Mouse (Mus musculus) cerebellum, adult 2 months (tissue): Measurements from ENCODE around the gene Spin1.

Source experiments
- CTCF ChIP-seq: fragments of 200-500 bp; IDR thresholded peaks from 2 replicates; pipeline ENCODE4 v1.5.1; 2011; ENCODE audit warnings: low read depth, mild to moderate bottlenecking, control low read depth, low read length, moderate library complexity, borderline replicate concordance; ENCODE audit not compliant: insufficient read depth
- POLR2A ChIP-seq: fragments of 200-500 bp; IDR thresholded peaks from 2 replicates; pipeline ENCODE4 v1.6.1; 2011; ENCODE audit warnings: low read length, control low read depth, borderline replicate concordance; ENCODE audit not compliant: insufficient read depth

DNA sequence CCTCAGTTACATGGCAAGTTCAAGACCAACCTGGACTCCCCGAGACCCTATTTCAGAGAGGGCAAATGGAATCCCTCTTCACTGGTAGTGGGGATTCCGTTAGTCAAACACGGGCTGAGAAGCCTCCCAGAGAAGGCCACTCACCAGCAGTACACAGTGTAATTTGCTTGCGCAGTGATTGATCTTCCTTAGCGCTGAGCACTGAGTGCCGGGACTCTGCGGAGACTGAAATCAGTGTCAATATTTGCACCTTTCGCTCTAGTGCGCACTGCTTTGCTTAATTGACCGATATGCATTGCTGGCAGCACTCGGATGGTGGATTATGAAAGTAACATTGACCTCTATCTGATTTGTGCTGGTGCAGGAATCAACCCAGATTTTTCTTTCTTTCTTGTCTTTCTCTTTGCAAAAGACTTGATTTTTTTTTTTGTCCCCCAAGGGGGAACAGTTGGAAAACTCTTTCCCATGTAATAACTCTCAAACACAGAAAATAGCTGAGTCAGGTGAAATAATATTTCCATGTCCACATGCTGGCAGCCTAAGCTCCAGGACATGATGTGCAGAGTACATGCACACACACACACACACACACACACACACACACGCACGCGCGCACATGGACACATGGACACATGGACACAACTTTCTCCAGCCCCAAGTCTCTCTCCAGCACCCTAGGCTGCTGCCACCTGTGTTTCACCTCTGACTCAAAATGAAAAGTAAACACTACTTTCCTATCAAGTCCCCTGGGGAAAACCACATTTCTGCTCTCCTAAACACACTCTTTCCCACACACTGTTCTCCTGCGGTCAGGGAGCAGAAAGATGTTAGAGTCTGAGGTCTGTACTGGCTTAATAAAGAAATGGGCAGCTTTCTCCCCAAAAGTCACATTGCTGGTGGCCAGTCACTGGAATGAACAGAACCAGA, 27.5 kb upstream of the Spin1 start:
- TF ChIP-seq CTCF (no peak), POLR2A (no peak)
